Mouse (Mus musculus) liver, postnatal 0 days (tissue): ENCODE results near the gene Trim62.

Experiments
- CTCF ChIP-seq: sonication (generic); IDR thresholded peaks from 2 replicates; pipeline ENCODE4 v1.5.1; 2016; ENCODE audit warnings: antibody characterized with exemption, low read depth
- EP300 ChIP-seq: IDR thresholded peaks from 2 replicates; pipeline ENCODE4 v1.6.1; 2016; ENCODE audit warnings: antibody characterized with exemption, low read depth, mild to moderate bottlenecking

DNA sequence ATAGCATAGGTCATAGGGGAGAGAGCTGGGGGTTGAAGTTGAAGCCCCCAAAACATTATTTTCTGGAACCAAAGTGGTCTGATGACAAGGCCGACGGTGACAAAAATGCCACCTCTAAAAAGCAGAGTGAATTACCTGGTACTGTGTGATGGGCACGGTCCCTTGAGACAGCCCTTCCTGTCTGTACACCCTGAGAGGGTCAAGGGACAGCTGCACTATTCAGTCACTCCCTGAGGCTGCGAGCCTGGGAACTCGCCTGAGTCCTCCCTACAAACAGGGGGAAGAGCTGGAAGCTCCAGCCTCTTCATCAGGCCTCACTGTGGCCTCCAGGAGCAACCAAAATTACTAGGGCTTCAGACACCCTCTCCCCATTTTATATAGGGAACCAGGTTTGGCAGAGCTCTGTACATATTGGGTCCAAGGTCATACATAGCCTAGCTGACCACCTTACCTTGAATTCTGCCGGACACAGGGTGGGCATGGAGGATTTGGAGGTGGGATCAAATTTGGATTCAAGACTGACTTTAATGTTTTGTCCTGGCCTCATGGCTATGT lies 5.1 kb downstream of the Trim62 start:
- TF ChIP-seq CTCF (no peak), EP300 (no peak)
